Mouse (Mus musculus): ENCODE measurements around the gene 2210407C18Rik.

DNA sequence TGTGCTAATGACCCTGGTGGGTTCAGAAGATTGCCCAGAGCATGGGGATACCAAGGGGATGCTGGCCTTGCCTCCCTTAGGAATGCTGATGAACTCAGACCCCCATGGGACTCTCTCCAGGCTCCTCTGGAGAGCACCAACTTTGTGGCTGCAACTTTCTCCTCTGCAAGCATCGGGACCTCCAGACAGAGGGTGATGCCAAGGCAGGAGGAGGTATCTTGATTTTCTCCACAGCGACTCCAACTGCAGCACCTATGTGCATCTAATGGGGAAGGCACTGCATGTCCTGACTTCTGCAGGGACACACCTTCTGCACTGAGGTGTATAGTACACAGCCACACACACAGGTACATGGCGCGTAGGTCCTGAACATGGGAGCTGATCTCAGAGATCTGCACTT, 42.7 kb upstream of the 2210407C18Rik start, which contains the start of gene Olfr322:
- no peak for TF ChIP-seq GATA1 (IDR thresholded peaks at IDR 0.05; ENCODE audit: borderline replicate concordance, low read length)
- no peak for TF ChIP-seq FLI1 (IDR thresholded peaks at IDR 0.05; ENCODE audit: low read length)
